Mouse (Mus musculus) thymus, postnatal 14 days (tissue): ENCODE results near the gene T.

ENCODE experiments used
- DNase-seq: peaks from one replicate; pipeline ENCODE4 v3.0.0; 2021

The T gene

GRCm38 (mm10) chr17:8433121-8433977 lies 874 bp upstream of the T start:
- DNase-seq = no peak

- no peak for DNase-seq
Measured at GRCm38 (mm10) chr17:8436184-8436583, 2.0 kb downstream of the T start.

- no peak for DNase-seq
Measured at GRCm38 (mm10) chr17:8444062-8444461, 9.8 kb downstream of the T start.

DNA sequence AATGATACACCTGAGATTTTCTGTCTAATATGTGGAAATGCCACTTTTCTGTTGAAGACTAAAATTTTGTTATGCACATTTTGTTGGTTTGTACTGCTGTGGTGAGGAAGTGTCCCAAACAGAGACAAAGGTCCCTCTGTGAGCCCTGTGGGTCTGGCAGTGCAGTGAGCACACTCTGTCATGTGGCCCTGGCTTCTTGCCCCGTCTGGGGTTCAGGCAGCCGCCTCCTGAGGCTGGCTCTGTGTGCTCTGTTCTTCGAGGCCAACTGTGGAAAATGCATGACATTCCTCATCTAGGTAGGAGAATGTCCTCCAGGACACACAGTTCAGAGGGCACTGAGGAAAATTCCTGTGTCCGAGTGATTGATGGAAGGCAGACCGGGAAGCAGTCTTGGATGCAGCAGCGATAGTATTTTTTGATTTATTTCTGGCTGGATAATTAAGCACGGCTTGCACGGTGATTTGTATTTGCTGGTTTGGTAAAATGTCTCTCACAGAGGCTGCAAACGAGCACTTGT lies 13.5 kb downstream of the T start:
- no peak for DNase-seq

GRCm38 (mm10) chr17:8448324-8448723 lies 14.1 kb downstream of the T start:
- no peak for DNase-seq

GRCm38 (mm10) chr17:8455196-8455595 lies 21.0 kb downstream of the T start:
- DNase-seq = peak; percentile 30

- no peak for DNase-seq
Measured at GRCm38 (mm10) chr17:8455601-8456000, 21.4 kb downstream of the T start.

- no peak for DNase-seq
Measured at GRCm38 (mm10) chr17:8456856-8457460, 22.7 kb downstream of the T start.

GRCm38 (mm10) chr17:8461568-8461967 lies 27.3 kb downstream of the T start:
- DNase-seq = peak; percentile 55

DNA sequence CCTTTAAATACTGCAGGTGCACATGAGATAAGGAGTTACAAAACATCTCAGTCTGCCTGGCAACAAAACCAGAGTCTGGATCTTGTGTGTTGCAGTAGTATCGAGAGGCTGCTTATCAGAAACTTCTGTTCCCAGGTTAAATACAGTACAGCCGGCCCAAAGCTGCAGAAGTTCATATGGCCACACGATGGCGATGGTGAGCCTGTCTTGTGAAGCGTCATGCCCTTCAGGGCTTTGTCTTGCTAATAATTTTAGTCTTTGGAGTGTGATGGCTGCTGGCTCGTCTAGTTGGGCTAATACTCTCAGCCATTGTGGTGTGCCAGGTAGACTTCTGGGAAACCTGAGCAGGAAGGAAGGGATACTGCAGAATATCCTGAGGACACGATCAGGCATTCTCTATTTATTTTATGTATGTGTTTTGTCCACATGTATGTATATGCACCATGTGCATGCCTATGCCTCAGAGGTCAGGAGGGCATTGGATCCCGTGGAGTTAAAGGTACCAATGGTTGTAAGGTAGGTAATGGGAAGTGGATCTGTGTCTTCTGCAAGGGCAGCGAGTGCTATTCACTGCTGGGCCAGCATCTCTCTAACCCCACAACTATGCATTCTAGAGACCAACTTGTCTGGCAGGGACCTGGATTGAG lies 29.4 kb downstream of the T start:
- DNase-seq = peak; percentile 54

DNA sequence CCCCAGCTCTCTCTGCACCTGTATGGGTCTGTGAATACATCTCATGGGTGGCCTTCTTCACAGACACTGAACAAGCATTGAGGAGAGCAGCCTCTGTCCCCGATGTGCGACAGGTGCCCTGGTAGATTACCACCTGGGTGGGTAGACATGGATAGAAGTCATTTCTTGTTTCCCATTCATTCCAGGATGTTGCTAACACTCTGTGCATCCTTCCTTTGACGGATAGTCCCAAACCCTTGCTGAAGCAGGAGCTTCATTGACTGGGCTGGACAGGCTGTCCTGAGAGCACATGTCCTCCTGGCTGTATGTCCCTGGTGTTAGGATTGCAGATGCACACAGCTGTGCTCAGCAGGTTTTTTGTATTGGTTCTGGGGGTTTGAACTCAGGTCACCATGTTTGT lies 33.5 kb downstream of the T start:
- no peak for DNase-seq

- DNase-seq = peak; percentile 80
Measured at GRCm38 (mm10) chr17:8468716-8469344, 34.6 kb downstream of the T start.

DNA sequence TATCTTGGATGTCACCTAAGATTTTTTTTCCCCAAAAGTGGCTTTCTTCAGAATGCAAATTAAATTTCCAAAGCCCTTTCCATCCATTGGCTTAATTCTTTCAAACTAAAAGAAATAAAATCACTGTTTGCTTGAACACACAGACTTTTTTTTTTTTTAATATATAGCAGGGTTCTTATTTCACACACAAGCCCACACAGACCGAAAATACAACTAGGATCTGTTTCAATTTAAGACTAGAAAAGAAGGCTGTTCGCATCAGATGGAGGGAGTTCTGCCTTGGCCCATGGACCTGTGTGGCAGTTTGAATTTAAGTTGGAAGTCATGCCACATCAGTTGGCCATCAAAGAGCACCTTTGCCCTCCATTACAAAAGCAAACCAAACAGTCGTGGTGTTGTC lies 44.3 kb downstream of the T start:
- no peak for DNase-seq

DNA sequence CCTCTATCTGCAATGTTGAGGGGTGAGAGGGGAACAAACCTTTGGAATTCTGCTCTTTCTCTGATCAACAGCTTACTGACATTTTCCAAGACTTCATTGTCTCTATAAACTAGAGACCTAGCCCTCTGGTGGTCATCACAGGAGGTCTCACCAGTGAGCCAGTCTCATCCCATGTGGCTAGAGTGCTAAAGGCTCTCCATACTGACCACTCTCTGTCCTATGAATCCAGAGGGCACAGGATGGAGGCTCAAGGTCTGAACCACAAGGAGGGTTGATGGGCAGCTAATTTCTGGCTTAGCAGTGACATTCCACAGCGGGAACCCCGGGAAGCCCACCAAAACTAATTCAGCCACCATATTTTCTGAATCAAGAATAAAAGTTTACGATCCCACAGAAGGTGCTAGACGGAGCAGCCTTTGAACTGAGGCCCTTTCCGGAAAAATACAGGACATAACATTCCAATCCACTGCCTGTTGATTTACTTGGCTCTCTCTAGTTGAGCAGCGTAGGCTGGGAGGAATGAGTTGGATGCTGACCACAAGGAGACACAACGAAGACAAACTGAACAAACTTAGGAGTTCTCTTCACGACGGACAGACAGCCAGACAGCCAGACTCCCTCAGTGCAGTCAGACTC lies 45.4 kb downstream of the T start:
- DNase-seq = no peak

GRCm38 (mm10) chr17:8481797-8482196 lies 47.6 kb downstream of the T start:
- no peak for DNase-seq

DNA sequence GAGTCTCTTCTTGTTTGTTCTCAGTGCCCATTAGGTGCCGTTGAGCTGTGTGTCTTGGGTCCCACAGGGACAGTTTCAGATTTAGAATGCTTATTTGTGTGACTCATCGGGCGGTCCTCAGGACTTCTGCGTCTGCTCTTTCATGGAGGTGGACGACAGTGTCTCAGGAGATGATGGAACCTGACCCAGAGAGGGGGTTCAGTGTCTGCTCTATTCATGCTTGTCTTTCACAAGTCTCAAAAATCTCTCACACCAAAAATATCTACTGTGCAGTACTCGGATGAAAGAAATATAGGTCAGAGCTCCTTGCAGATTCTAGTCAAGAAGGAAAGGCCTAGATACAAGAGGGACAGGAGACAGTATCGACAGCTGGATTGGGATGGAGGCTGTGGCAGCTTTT lies 48.7 kb downstream of the T start:
- DNase-seq = no peak

DNA sequence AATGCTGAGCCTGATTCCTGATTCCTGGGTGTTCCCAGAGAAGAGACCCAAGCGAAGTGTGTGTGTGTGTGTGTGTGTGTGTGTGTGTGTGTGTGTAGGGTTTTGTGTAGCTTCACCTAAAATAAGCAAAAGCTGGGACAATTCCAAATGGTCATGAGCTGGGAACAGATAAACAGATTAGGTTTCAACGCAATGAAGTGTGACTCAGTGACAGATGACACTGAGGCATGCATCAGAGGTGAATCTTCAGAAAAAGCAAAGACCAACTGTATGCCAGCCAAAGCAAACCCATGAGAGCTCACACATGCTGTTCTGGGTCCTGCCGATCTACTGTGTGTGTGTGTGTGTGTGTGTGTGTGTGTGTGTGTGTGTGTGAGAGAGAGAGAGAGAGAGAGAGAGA lies 50.0 kb downstream of the T start:
- no peak for DNase-seq

DNA sequence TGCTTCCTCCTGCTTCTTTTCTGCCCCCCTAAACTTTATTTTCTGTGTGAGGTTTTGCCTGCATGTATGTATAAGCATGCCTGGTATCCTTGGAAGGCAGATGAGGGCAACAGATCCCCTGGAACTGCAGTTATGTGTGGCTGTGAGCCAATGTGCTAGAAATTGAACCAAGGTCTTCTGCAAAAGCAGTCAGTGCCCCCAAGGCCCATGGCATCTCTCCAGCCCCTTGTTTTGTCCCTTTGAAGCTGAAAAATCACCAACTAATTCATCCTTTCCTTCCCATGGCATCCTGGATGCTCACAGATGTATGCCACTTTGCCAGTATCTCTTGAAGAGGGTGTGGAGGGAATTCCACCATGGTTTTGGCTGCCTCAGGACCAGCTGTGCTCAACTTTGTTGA lies 50.9 kb downstream of the T start:
- DNase-seq = no peak

- DNase-seq = no peak
Measured at GRCm38 (mm10) chr17:8487824-8488223, 53.6 kb downstream of the T start.

DNA sequence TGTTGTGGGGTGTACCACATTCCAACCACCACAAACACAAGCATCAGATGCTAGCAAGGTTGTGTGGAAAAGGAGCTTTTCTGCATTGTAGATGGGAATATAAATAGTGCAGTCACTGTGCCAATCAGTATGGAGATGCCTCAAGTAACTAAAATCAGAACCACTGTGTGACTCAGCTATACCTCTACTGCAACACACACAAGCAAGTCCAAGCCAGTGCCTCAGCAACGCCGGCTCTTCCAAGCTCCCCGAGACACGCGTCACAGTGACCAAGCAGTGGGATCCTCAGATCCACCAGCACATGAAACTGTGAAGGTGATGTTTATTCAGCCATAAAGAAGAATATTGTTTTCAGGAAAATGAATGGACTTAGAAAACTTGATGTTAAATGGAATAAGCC lies 56.7 kb downstream of the T start:
- no peak for DNase-seq
